Mouse (Mus musculus): ENCODE data around the gene Ccdc124. TPM values are rescaled to one million over a fixed set of nuclear protein-coding genes. Genes with fewer than 3 reads are reported as not detected.

The Ccdc124 gene
- 95.8 and 101 TPM in 2 replicates for polyA plus RNA-seq (2015; fragmentation: Nextera tagmentation; extraction: Ambion mirVana)

DNA sequence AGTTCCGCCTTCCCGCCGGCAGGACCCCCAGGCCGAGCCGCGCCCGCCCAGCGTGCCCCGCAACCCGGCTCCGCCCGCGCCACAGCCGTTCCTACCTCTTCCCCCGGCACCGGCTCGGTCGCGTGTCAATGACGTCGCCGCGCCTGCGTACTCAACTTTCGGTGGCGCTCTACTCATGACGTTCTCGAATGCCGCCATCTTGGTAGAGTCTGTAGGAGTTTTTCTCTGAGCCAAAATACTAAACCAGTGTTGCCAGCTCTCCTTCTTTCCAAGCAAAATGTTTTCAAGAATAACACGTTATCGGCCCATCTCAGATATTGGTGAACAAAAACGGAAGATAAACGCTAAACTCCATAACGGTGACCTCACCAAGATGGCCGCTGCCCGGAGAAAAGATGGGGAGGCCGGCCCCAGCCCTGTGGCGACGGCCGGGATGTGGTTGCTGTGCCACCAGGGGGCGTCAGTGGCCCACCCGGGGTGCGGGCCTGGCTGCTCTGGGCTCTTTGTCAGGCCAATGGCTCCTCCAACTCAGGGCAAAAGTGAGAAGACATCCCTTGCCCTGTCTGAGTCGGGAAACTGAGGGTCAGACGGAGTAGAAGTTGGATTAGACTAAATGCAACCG lies at the start of gene Ccdc124:
Ccdc124 (minus strand) TSS at position 572 of the 622 bp plus-strand sequence.
- Histone ChIP-seq H3K4me1 (peaks cover 25% of the 10 kb centered on the region), H3K27me3 (no peaks in the 10 kb centered on the region), H3K4me2 (peak within 1 kb of the TSS; percentile 70), H3K9ac (peak within 1 kb of the TSS; percentile 76), H3K27ac (peak within 1 kb of the TSS; percentile 91), H3K4me3 (peak within 1 kb of the TSS; percentile 87), H3K9me3 (no peaks in the 10 kb centered on the region), H3K36me3 (no peaks in the 10 kb centered on the region)
- under 1% methylated on average over 46 of the region's 46 CpGs for WGBS
- peak; percentile 89 for ATAC-seq (ENCODE audit: insufficient number of reproducible peaks, low FRiP score, low TSS enrichment, low read depth)

DNA sequence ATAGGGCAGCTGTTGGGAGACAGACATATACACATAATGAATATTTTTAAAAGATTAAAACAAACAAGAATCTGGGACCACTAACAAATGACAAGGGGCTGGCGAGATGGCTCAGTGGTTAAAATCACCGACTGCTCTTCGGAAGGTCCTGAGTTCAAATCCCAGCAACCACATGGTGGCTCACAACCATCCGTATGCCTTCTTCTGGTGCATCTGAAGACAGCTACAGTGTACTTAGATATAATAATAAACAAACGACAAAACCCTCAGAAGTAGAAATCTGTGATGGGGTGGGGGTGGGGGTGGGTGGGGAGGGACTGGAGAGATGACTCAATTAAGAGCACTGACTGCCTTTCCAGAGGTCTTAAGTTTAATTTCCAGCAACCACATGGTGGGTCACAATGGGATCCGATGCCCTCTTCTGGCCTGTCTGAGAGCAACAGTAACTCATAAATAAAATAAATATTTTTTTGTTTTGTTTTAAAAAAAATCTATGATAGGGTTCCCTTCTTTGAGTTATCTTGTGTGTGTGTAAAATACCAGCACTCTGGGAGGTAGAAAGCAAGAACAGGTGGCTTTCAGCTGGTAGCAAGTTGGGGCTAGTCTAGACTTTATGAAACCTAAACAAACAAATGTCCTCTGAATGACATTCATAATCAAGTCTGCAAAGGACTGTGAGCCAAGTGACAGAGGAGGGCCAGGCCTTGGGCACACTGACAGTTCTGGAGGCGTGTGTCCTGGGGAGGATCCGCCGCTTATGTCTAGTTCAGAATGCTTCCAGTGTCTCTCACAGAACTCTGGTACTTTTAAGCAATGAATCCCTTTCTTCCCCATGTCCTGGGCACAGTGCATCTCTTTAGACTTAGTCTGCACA lies 46.6 kb upstream of the Ccdc124 start:
- H3K4me3 ChIP-seq, result no peak overlapping the region
- 89% methylated on average over 9 of the region's 9 CpGs for WGBS
- H3K27me3 ChIP-seq, result no peaks in the 10 kb centered on the region
- H3K4me1 ChIP-seq, result no peaks in the 10 kb centered on the region
- no peak overlapping the region for H3K4me2 ChIP-seq
- no peak overlapping the region for H3K9ac ChIP-seq
- ATAC-seq (ENCODE audit: insufficient number of reproducible peaks, low FRiP score, low TSS enrichment, low read depth), result no peak
- H3K27ac ChIP-seq, result no peak overlapping the region
- H3K9me3 ChIP-seq, result no peaks in the 10 kb centered on the region
- H3K36me3 ChIP-seq, result peaks cover 68% of the 10 kb centered on the region

DNA sequence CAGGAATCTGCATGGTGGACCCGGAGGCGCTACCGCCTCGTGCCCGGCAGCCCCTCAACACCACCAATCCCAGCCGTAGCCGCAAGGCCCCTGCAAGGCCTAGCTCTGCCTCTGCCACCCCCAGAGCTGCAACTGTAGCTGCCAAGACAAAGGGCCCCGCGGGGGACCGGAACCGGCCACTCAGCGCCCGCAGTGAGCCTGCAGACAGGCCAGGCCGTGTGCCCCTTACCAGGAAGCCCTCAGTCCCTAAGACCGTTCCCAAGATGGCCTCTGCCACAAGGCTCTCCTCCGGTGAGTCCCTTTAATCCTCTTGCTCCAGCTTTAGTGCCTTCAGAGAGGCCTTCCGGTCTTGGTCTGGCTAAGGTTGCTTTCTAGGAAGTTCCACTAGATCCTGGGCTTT lies 41.0 kb upstream of the Ccdc124 start:
- Histone ChIP-seq H3K27ac (no peak overlapping the region), H3K9me3 (no peaks in the 10 kb centered on the region), H3K27me3 (no peaks in the 10 kb centered on the region), H3K4me1 (no peaks in the 10 kb centered on the region), H3K4me2 (no peak overlapping the region), H3K36me3 (peaks cover 88% of the 10 kb centered on the region), H3K9ac (no peak overlapping the region), H3K4me3 (no peak overlapping the region)
- no peak for ATAC-seq (ENCODE audit: insufficient number of reproducible peaks, low FRiP score, low TSS enrichment, low read depth)
- 93% methylated on average over 17 of the region's 17 CpGs for WGBS

DNA sequence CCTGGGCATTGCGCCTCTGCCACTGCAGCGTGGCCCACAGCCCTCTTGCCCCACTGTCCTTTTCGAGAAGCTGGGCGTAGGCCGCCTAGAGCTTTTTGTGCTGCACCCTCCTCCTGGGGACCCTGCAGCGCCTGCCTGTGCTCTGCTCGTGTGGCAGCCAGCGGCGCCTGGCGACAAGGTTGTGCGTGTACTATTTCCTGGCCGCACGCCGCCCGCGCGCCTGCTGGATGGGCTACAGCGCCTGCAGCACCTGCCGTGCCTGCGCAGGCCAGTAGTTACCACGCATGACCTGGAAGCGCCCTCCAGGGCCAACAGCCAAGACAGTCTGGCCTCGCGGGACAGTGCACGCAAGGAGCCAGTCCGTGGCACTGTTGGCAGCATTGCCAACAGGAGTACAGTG lies 39.8 kb upstream of the Ccdc124 start:
- no peak overlapping the region for H3K4me2 ChIP-seq
- ATAC-seq (ENCODE audit: insufficient number of reproducible peaks, low FRiP score, low TSS enrichment, low read depth), result no peak
- no peaks in the 10 kb centered on the region for H3K9me3 ChIP-seq
- H3K4me3 ChIP-seq, result no peak overlapping the region
- no peak overlapping the region for H3K27ac ChIP-seq
- no peaks in the 10 kb centered on the region for H3K27me3 ChIP-seq
- peaks cover 76% of the 10 kb centered on the region for H3K36me3 ChIP-seq
- 96% methylated on average over 26 of the region's 26 CpGs for WGBS
- no peak overlapping the region for H3K9ac ChIP-seq
- H3K4me1 ChIP-seq, result no peaks in the 10 kb centered on the region

DNA sequence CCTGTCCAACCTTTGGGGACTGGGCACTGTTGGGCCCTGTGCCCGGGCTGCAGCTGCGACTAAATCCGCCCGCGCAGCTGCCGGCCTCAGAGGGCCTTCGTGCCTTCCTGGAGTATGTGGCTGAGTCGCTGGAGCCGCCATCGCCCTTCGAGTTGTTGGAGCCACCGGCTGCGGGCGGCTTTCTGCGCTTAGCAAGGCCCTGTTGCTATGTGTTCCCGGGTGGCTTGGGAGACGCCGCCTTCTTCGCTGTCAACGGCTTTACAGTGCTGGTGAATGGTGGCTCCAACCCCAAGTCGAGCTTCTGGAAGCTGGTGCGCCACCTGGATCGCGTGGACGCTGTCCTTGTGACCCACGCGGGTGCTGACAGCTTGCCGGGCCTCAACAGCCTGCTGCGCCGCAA lies 39.2 kb upstream of the Ccdc124 start:
- 91% methylated on average over 30 of the region's 30 CpGs for WGBS
- no peak for ATAC-seq (ENCODE audit: insufficient number of reproducible peaks, low FRiP score, low TSS enrichment, low read depth)

DNA sequence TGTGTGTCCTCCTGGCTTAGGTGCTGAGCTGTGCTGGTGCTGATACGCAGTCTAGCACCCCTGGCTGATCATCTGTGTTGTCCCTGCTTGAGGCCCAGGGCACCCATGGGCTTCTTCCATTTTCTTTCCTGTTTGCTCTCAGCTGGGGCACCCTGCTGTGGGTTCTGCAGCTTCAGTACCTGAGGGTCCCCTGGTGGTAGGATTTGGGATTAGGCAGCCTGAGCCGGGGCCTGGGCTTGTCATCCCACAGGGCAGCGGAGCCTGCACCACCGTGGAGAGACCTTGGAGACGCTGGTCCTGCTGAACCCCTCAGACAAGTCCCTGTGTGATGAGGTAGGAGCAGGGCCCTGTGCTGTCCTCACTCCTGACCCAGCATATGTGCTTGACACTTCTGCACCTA lies 37.9 kb upstream of the Ccdc124 start:
- Histone ChIP-seq H3K9ac (no peak overlapping the region), H3K4me2 (no peak overlapping the region), H3K9me3 (no peaks in the 10 kb centered on the region), H3K27ac (no peak overlapping the region), H3K4me3 (no peak overlapping the region), H3K27me3 (no peaks in the 10 kb centered on the region), H3K4me1 (peaks cover 10% of the 10 kb centered on the region), H3K36me3 (peaks cover 58% of the 10 kb centered on the region)
- peak; percentile 50; the same call in 1 of the 2 replicates for ATAC-seq (ENCODE audit: insufficient number of reproducible peaks, low FRiP score, low TSS enrichment, low read depth)
- WGBS, result 81% methylated on average over 5 of the region's 5 CpGs

More for the DNA sequence above, 39.2 kb upstream of the Ccdc124 start:
- H3K9me3 ChIP-seq, result no peaks in the 10 kb centered on the region
- H3K36me3 ChIP-seq, result peaks cover 70% of the 10 kb centered on the region
- no peak overlapping the region for H3K9ac ChIP-seq
- H3K27ac ChIP-seq, result no peak overlapping the region
- H3K4me2 ChIP-seq, result no peak overlapping the region
- H3K4me1 ChIP-seq, result no peaks in the 10 kb centered on the region
- no peak overlapping the region for H3K4me3 ChIP-seq
- H3K27me3 ChIP-seq, result no peaks in the 10 kb centered on the region

DNA sequence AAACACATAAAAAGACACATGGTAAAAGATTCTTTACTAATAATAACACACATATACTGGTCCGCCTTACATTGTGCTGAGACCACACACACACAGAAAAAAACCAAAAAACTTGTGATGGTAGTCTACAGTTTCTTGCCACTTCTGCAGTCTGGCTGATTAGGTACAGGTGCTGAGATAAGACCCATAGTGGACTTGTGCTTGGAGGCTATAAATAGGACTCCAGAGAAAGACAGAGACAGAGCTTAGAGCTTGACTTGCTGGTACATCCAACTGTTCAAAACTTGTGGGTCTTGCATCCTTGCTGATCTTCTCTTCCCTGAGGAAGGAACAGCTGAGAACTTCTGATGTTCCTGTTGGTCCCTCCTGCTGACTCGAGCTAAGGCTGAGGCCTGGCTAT lies 33.8 kb upstream of the Ccdc124 start:
- 87% methylated on average over 2 of the region's 2 CpGs for WGBS
- Histone ChIP-seq H3K4me3 (no peak overlapping the region), H3K27ac (no peak overlapping the region), H3K4me1 (peaks cover 17% of the 10 kb centered on the region), H3K9me3 (no peaks in the 10 kb centered on the region), H3K4me2 (no peak overlapping the region), H3K27me3 (peaks cover 5% of the 10 kb centered on the region), H3K36me3 (peaks cover 17% of the 10 kb centered on the region), H3K9ac (no peak overlapping the region)
- ATAC-seq (ENCODE audit: insufficient number of reproducible peaks, low FRiP score, low TSS enrichment, low read depth), result no peak

DNA sequence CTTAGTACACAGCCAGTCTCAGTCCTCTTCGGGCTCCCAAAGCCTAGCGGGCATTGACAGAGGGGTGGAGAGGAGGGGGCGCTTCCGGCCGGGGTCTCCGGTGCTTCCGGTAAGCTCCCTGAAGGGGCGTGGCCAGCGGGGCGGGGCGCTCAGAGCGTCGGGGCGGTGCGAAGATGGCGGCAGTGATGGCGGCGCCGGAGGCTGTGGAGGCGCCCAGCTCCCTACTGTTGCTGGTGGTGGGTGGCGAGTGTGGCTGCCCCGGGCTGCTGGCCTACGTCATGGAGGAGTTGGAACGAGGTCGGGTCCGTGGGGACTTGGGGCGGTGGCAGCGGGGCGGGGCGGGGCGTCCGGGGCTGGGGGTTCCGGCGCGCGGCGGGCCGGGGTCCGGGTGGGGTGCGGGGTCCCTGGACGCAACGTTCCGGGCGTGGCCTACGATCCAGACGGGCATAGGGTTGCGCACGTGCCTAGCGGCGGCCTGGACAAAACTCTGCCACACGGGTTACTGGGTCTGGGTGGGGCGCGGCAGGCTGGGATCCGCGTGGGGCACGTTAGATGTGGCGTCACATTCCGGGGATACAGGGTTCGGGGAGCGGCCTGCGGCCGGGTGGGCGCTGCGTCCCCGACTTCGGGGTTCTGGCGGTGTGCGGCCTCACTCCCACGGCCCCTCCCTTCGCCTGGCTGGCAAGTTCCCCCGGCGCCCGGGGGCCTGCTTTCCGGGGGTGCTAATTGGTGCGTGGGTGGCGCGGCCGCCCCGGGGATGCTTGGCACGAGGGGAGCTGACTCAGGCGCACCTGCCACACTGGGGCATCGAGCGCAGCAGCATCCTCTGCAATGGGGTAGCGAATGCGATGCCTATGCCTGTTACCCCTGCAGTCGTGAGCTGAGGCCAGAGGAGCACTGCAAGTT lies 32.3 kb upstream of the Ccdc124 start, which contains the start of gene Map1s:
Map1s (plus strand) TSS at position 102 of the 906 bp plus-strand sequence.
- Histone ChIP-seq H3K9ac (peak within 1 kb of the TSS; percentile 83), H3K4me3 (peak within 1 kb of the TSS; percentile 92), H3K27me3 (peaks cover 5% of the 10 kb centered on the region), H3K4me2 (peak within 1 kb of the TSS; percentile 80), H3K4me1 (peaks cover 17% of the 10 kb centered on the region), H3K9me3 (no peaks in the 10 kb centered on the region), H3K36me3 (peaks cover 4% of the 10 kb centered on the region), H3K27ac (peak within 1 kb of the TSS; percentile 94)
- peak; percentile 89 for ATAC-seq (ENCODE audit: insufficient number of reproducible peaks, low FRiP score, low TSS enrichment, low read depth)
- WGBS, result under 1% methylated on average over 80 of the region's 86 CpGs

DNA sequence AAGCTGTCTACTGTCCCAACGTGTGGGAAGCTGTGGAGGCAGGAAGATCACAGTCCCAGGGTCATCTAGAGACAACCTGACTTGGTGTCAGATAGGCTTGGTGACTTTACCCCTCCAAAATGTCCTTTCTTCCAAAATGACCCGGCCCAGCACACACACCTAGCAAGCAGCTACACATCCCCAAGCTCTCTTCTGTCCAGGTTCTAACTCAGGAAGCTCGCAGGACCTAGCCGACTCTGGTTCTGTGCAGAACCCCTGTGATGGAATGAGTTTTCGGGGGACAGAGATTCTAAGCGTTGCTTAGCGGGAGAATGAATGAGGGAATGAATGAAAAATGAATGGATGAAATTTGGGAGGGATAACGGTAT lies 31.7 kb upstream of the Ccdc124 start:
- H3K9me3 ChIP-seq, result no peaks in the 10 kb centered on the region
- 16% methylated on average over 8 of the region's 8 CpGs for WGBS
- H3K4me2 ChIP-seq, result peak overlapping the region; percentile 80
- peaks cover 17% of the 10 kb centered on the region for H3K4me1 ChIP-seq
- no peak for ATAC-seq (ENCODE audit: insufficient number of reproducible peaks, low FRiP score, low TSS enrichment, low read depth)
- peak overlapping the region; percentile 83 for H3K9ac ChIP-seq
- peak overlapping the region; percentile 92 for H3K4me3 ChIP-seq
- peak overlapping the region; percentile 94 for H3K27ac ChIP-seq
- peaks cover 5% of the 10 kb centered on the region for H3K27me3 ChIP-seq
- no peaks in the 10 kb centered on the region for H3K36me3 ChIP-seq

DNA sequence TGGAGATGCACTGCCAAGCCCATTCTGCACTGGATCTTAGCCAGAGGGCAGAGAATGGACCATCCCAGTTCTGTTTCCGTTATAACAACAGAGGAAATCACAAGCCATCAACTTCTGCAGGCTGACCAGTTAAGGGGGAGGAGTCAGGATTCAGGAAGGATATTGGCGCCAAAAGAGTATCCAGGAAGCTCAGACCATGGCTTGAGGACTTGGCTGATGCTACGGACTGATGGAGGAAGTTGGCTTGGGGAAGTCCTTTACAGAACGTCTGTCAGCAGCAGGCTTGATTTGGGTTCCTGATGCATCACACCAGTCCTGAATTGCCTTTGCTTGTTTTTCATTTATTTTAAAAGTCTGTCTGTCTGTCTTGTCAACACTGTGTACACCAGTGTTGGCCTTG lies 30.8 kb upstream of the Ccdc124 start:
- no peak overlapping the region for H3K9ac ChIP-seq
- H3K4me3 ChIP-seq, result no peak overlapping the region
- no peaks in the 10 kb centered on the region for H3K9me3 ChIP-seq
- no peak for ATAC-seq (ENCODE audit: insufficient number of reproducible peaks, low FRiP score, low TSS enrichment, low read depth)
- WGBS, result 60% methylated on average over 4 of the region's 4 CpGs
- H3K4me2 ChIP-seq, result no peak overlapping the region
- H3K36me3 ChIP-seq, result no peaks in the 10 kb centered on the region
- H3K27ac ChIP-seq, result no peak overlapping the region
- H3K27me3 ChIP-seq, result peaks cover 5% of the 10 kb centered on the region
- H3K4me1 ChIP-seq, result peaks cover 17% of the 10 kb centered on the region

DNA sequence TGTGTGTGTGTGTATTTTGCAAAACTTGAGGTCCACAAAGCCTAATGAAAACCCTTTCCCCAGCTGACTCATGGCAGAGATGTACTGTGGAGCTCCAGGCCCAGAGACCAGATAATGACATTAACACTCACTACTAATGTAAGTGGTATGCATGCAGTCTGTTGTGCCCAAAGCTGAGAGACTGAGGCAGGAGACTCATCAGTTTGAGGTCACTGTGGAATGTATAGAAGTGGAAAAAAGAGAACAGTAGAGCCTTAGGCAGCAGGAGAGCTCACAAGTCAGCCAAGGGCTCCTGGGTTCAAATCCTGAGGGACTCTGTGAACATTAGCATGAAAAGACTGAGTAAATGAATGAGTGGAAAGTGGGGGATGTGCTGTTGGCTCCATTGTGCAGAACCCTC lies 29.8 kb upstream of the Ccdc124 start:
- H3K4me3 ChIP-seq, result no peak overlapping the region
- no peaks in the 10 kb centered on the region for H3K9me3 ChIP-seq
- H3K4me2 ChIP-seq, result no peak overlapping the region
- no peaks in the 10 kb centered on the region for H3K36me3 ChIP-seq
- H3K4me1 ChIP-seq, result peaks cover 19% of the 10 kb centered on the region
- no peak overlapping the region for H3K9ac ChIP-seq
- H3K27ac ChIP-seq, result no peak overlapping the region
- ATAC-seq (ENCODE audit: insufficient number of reproducible peaks, low FRiP score, low TSS enrichment, low read depth), result no peak
- peaks cover 5% of the 10 kb centered on the region for H3K27me3 ChIP-seq
